Mouse (Mus musculus) kidney, embryonic 14.5 days (tissue): Measurements from ENCODE around the gene Lingo2. TPM values are rescaled to one million over a fixed set of nuclear protein-coding genes. Genes with fewer than 3 reads are reported as not detected.
"Not testable (repeated sequence)": the region's sequence is repeated elsewhere in the genome, so short reads cannot be mapped to it uniquely, and the experiment has no call there.

Experiments
- ATAC-seq: fragments of 200-750 bp; cut with Nextera tagmentation; 2 replicates; pipeline ENCODE4 v1.8.0; 2017; ENCODE audit warnings: moderate number of reproducible peaks, mild to moderate bottlenecking, moderate TSS enrichment, moderate library complexity; ENCODE audit not compliant: low FRiP score, low TSS enrichment
- H3K27ac ChIP-seq: fragments of 300-500 bp; sonication (generic); 2 replicates; pipeline ENCODE4 v1.5.1; 2014; ENCODE audit warnings: low read depth, mild to moderate bottlenecking, low read length, moderate library complexity, mixed read lengths
- H3K27me3 ChIP-seq: fragments of 300-500 bp; sonication (generic); 2 replicates; pipeline ENCODE4 v1.6.1; 2014; ENCODE audit warnings: mild to moderate bottlenecking, low read length; ENCODE audit not compliant: control insufficient read depth, insufficient read depth
- H3K36me3 ChIP-seq: fragments of 300-500 bp; sonication (generic); 2 replicates; pipeline ENCODE4 v1.6.1; 2014; ENCODE audit warnings: low read length, mixed read lengths; ENCODE audit not compliant: control insufficient read depth, insufficient read depth
- H3K4me1 ChIP-seq: fragments of 300-500 bp; sonication (generic); 2 replicates; pipeline ENCODE4 v1.6.1; 2014; ENCODE audit warnings: low read length, mixed read lengths; ENCODE audit not compliant: control insufficient read depth, insufficient read depth
- H3K4me2 ChIP-seq: fragments of 300-500 bp; sonication (generic); replicated peaks from 2 replicates; pipeline ENCODE4 v1.6.1; 2014; ENCODE audit warnings: low read depth, mild to moderate bottlenecking, low read length
- H3K4me3 ChIP-seq: fragments of 300-500 bp; sonication (generic); 2 replicates; pipeline ENCODE4 v1.5.1; 2014; ENCODE audit warnings: mild to moderate bottlenecking, low read length
- H3K9ac ChIP-seq: fragments of 300-500 bp; sonication (generic); 2 replicates; pipeline ENCODE4 v1.6.1; 2014; ENCODE audit warnings: low read depth, mild to moderate bottlenecking, low read length, moderate library complexity
- H3K9me3 ChIP-seq: fragments of 300-500 bp; sonication (generic); 2 replicates; pipeline ENCODE4 v1.6.1; 2016; ENCODE audit warnings: low read length; ENCODE audit not compliant: control insufficient read depth
- WGBS: fragments of 180-500 bp; shearing (Covaris S2); extraction: QIAGEN DNeasy Blood & Tissue Kit; methylation state at CpG from one replicate; pipeline ENCODE4 v1.1.7; 2014; 5-methylcytosine and 5-hydroxymethylcytosine counted together
- polyA plus RNA-seq: library from polyadenylated mRNA; unstranded; fragments of >200 nt; fragmentation: Nextera tagmentation; extraction: Ambion mirVana; gene quantifications from 2 replicates; pipeline ENCODE4 v1.2.1, GENCODE M21; 2014

Gene Lingo2
- polyA plus RNA-seq, 1 experiment from 2014 or later = 0.41 TPM

DNA sequence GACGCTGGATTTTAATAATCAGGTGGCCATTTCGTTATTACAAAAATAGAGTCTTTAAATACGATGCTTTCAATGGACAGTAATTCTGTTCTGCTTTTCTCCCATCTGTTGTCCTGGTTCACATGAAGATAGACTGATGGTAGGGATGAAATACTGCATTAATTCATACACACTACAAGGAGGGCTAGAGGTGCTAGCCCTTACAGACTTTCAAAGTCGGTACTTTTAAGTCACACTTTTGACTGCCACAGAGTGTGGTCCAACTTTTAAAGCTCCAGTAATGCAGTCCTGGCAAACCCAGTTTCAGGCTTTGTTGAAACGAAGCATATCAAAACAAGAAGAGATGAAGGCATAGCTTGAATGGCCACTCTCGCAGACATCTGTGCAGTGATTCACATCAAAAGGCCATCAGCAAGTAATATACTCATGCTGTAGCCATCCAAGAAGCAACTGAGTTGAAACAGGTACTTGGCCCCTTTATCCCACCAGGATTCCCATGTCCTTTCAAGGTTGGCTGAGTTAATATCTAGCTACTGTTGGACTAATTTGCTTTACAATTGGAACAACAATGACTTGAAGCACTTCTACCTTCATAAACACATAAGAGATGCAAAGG lies 872.5 kb downstream of the Lingo2 start:
- H3K9ac ChIP-seq = no peak overlapping the region
- no peak overlapping the region for H3K27ac ChIP-seq
- no peaks in the 10 kb centered on the region for H3K4me1 ChIP-seq
- no peaks in the 10 kb centered on the region for H3K36me3 ChIP-seq
- H3K4me2 ChIP-seq = no peak overlapping the region
- no peaks in the 10 kb centered on the region for H3K9me3 ChIP-seq
- ATAC-seq = no peak
- 87% methylated on average over 6 of the region's 6 CpGs for WGBS
- no peaks in the 10 kb centered on the region for H3K27me3 ChIP-seq
- no peak overlapping the region for H3K4me3 ChIP-seq

DNA sequence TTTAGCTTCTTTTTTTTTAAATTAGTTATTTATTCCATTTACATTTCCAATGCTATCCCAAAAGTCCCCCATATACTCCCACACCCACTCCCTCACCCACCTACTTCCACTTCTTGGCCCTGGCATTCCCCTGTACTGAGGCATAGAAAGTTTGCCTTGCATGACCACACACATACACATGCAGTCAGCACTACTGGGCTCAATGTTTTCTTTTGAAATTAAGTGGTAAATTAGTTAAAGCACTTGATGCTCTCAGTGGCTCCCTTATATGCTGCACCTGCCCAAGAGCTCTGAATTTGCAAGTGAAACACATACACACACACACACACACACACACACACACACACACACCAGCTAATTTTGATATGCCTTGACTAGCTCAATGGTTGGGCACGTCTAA lies 886.8 kb downstream of the Lingo2 start:
- H3K4me1 ChIP-seq, H3K4me2 ChIP-seq, H3K4me3 ChIP-seq, ATAC-seq, H3K9me3 ChIP-seq, H3K9ac ChIP-seq, H3K36me3 ChIP-seq, H3K27me3 ChIP-seq, H3K27ac ChIP-seq: not testable (repeated sequence)
- WGBS = 68% methylated on average over 1 of the region's 1 CpGs

DNA sequence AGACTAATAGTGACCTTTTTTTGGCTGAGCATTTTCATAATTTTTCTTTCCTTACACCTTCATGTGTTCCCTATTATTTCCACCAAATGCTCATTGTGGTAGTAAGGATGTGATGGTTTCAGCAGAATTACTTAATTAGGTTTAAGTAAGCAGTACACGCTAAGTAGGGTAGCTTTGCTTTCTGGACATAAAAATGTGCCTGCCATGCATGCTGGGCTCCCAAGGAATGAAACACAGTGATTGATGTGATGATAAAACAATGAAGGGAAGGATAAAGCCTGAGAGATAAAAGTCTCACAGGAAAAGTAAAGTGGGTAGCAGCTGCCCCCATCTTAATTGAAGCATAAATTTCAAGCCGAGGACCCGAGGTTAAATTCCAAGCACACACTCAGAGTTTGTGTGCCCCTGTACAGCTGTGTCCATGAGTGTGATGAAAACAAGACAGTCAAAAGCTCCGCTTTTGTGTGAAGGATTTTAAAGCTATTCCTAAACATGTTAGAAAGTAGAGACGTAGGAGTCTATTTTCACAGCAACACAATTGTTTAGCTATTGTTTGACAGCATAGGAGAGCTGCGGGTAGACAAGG lies 898.7 kb downstream of the Lingo2 start:
- Histone ChIP-seq H3K27me3 (no peaks in the 10 kb centered on the region), H3K36me3 (no peaks in the 10 kb centered on the region), H3K4me1 (no peaks in the 10 kb centered on the region), H3K27ac (no peak overlapping the region), H3K4me3 (no peak overlapping the region), H3K9ac (no peak overlapping the region), H3K4me2 (no peak overlapping the region), H3K9me3 (no peaks in the 10 kb centered on the region)
- WGBS = 53% methylated on average over 6 of the region's 6 CpGs
- ATAC-seq = no peak

GRCm38 (mm10) chr4:36040361-36040760 lies 911.2 kb downstream of the Lingo2 start:
- H3K27ac ChIP-seq = no peak overlapping the region
- no peak overlapping the region for H3K9ac ChIP-seq
- H3K4me1 ChIP-seq = no peaks in the 10 kb centered on the region
- no peak for ATAC-seq
- H3K4me2 ChIP-seq = no peak overlapping the region
- no peaks in the 10 kb centered on the region for H3K36me3 ChIP-seq
- no peak overlapping the region for H3K4me3 ChIP-seq
- H3K27me3 ChIP-seq = no peaks in the 10 kb centered on the region
- H3K9me3 ChIP-seq = no peaks in the 10 kb centered on the region
- WGBS = 94% methylated on average over 3 of the region's 3 CpGs

DNA sequence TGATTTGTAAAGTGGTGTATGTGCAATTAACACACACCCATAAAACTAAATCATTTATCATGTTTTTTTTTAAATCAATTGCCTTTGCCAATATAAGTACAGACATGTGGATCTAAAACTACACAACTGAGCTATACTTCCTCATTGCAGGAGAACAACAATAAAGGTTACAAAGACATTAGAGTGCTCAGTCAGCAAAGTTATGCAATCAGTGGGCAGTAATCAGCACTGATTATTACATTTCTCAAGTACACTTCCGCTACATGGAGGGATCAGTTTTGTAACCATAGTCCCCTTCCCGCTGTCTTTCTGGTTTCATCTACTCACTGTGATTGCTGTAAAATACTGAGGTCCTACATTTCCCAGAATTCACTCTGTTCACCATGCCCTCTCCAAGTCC lies 912.8 kb downstream of the Lingo2 start:
- H3K4me3 ChIP-seq = no peak overlapping the region
- H3K27ac ChIP-seq = no peak overlapping the region
- no peak overlapping the region for H3K9ac ChIP-seq
- no peaks in the 10 kb centered on the region for H3K9me3 ChIP-seq
- no peaks in the 10 kb centered on the region for H3K36me3 ChIP-seq
- H3K4me2 ChIP-seq = no peak overlapping the region
- H3K4me1 ChIP-seq = no peaks in the 10 kb centered on the region
- ATAC-seq = no peak
- no peaks in the 10 kb centered on the region for H3K27me3 ChIP-seq
- WGBS = 91% methylated on average over 2 of the region's 2 CpGs

GRCm38 (mm10) chr4:36032039-36032438 lies 919.5 kb downstream of the Lingo2 start:
- no peak overlapping the region for H3K9ac ChIP-seq
- H3K4me2 ChIP-seq = no peak overlapping the region
- ATAC-seq = no peak
- H3K4me3 ChIP-seq = no peak overlapping the region
- no peaks in the 10 kb centered on the region for H3K9me3 ChIP-seq
- no peaks in the 10 kb centered on the region for H3K27me3 ChIP-seq
- no peaks in the 10 kb centered on the region for H3K36me3 ChIP-seq
- 53% methylated on average over 5 of the region's 5 CpGs for WGBS
- H3K4me1 ChIP-seq = no peaks in the 10 kb centered on the region
- H3K27ac ChIP-seq = no peak overlapping the region

GRCm38 (mm10) chr4:36014181-36014580 lies 937.4 kb downstream of the Lingo2 start:
- H3K9me3 ChIP-seq = no peaks in the 10 kb centered on the region
- ATAC-seq = no peak
- no peak overlapping the region for H3K9ac ChIP-seq
- whole genome bisulfite sequencing = 56% methylated on average over 4 of the region's 4 CpGs
- no peaks in the 10 kb centered on the region for H3K4me1 ChIP-seq
- H3K27ac ChIP-seq = no peak overlapping the region
- no peak overlapping the region for H3K4me3 ChIP-seq
- no peak overlapping the region for H3K4me2 ChIP-seq
- no peaks in the 10 kb centered on the region for H3K36me3 ChIP-seq
- H3K27me3 ChIP-seq = no peaks in the 10 kb centered on the region

DNA sequence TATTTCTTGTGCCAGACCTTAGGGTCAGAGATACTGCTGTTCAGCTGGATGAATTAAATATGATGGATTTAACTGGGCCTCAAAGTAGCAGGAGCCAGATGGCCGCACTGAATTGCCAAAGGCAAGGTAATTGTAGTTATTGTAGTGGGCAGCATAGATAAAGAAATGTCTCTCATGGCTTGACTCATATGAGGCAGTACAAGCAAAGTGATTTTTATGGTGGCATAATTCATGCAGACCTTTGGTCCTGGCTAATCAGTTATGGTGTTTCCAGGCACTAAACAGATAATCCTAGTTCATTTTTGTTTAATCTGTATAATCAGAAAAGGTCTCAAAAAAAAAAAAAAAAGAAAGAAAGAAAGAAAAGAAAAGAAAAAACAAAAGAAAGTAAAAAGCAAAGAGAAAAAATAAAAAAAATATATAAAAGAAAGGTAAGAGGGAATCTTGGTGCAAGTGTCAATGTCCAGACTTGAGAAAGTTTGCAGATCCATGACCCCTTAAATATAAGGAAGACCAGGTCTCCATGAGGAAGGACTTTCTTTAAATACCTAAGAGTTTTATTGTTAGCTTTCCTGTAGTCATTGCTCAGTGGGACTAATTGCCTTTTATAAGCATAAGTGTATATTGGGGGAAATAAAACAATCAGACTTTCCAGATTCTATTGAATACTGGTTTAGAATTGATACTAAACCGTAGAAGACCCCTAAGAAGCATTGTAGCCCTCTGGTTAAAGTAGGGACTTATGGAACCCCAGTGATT lies 959.4 kb downstream of the Lingo2 start:
- H3K27ac ChIP-seq = no peak overlapping the region
- H3K36me3 ChIP-seq = no peaks in the 10 kb centered on the region
- no peak overlapping the region for H3K9ac ChIP-seq
- no peak for ATAC-seq
- no peak overlapping the region for H3K4me2 ChIP-seq
- WGBS = 60% methylated on average over 2 of the region's 2 CpGs
- no peaks in the 10 kb centered on the region for H3K4me1 ChIP-seq
- no peaks in the 10 kb centered on the region for H3K27me3 ChIP-seq
- no peaks in the 10 kb centered on the region for H3K9me3 ChIP-seq
- no peak overlapping the region for H3K4me3 ChIP-seq

GRCm38 (mm10) chr4:35986012-35986411 lies 965.5 kb downstream of the Lingo2 start:
- Histone ChIP-seq H3K9ac (no peak overlapping the region), H3K4me2 (no peak overlapping the region), H3K9me3 (no peaks in the 10 kb centered on the region), H3K27me3 (no peaks in the 10 kb centered on the region), H3K27ac (no peak overlapping the region), H3K36me3 (no peaks in the 10 kb centered on the region), H3K4me3 (no peak overlapping the region), H3K4me1 (no peaks in the 10 kb centered on the region)
- WGBS = 74% methylated on average over 6 of the region's 6 CpGs
- no peak for ATAC-seq
